Mouse (Mus musculus) heart, embryonic 16.5 days (tissue): ENCODE data around the gene S1pr2. TPM values are rescaled to one million over a fixed set of nuclear protein-coding genes. Genes with fewer than 3 reads are reported as not detected.
A peak's percentile ranks its signal among the peaks of the same experiment; 100 is the strongest.

Experiments used
- ATAC-seq: fragments of 200-750 bp; cut with Nextera tagmentation; replicated peaks from 2 replicates; pipeline ENCODE4 v1.8.0; 2017; ENCODE audit warnings: moderate number of reproducible peaks; ENCODE audit not compliant: insufficient read depth, low FRiP score; ENCODE audit errors: extremely low read depth
- H3K27ac ChIP-seq: fragments of 300-500 bp; sonication (generic); 2 replicates; pipeline ENCODE4 v1.5.1; 2014; ENCODE audit warnings: mild to moderate bottlenecking, low read length, control low read depth, moderate library complexity
- H3K27me3 ChIP-seq: fragments of 300-500 bp; sonication (generic); 2 replicates; pipeline ENCODE4 v1.6.1; 2014; ENCODE audit warnings: low read length, mixed read lengths; ENCODE audit not compliant: control insufficient read depth, insufficient read depth
- H3K36me3 ChIP-seq: fragments of 300-500 bp; sonication (generic); 2 replicates; pipeline ENCODE4 v1.6.1; 2014; ENCODE audit not compliant: control insufficient read depth, insufficient read depth
- H3K4me1 ChIP-seq: fragments of 300-500 bp; sonication (generic); 2 replicates; pipeline ENCODE4 v1.6.1; 2014; ENCODE audit warnings: low read length, mixed read lengths; ENCODE audit not compliant: control insufficient read depth, insufficient read depth
- H3K4me2 ChIP-seq: fragments of 300-500 bp; sonication (generic); 2 replicates; pipeline ENCODE4 v1.6.1; 2014; ENCODE audit warnings: low read depth, mild to moderate bottlenecking, control low read depth, low read length
- H3K4me3 ChIP-seq: fragments of 300-500 bp; sonication (generic); 2 replicates; pipeline ENCODE4 v1.5.1; 2014; ENCODE audit warnings: mild to moderate bottlenecking, control low read depth, low read length
- H3K9ac ChIP-seq: fragments of 300-500 bp; sonication (generic); 2 replicates; pipeline ENCODE4 v1.6.1; 2014; ENCODE audit warnings: low read length, control low read depth
- H3K9me3 ChIP-seq: fragments of 300-500 bp; sonication (generic); replicated peaks from 2 replicates; pipeline ENCODE4 v1.6.1; 2016; ENCODE audit warnings: low read length; ENCODE audit not compliant: control insufficient read depth
- WGBS: fragments of 180-500 bp; shearing (Covaris S2); extraction: QIAGEN DNeasy Blood & Tissue Kit; methylation state at CpG from one replicate; pipeline ENCODE4 v1.1.7; 2014; 5-methylcytosine and 5-hydroxymethylcytosine counted together
- polyA plus RNA-seq: library from polyadenylated mRNA; unstranded; fragments of >200 nt; fragmentation: Nextera tagmentation; extraction: Ambion mirVana; gene quantifications from 2 replicates; pipeline ENCODE4 v1.2.1, GENCODE M21; 2015

Gene S1pr2
- polyA plus RNA-seq, 1 experiment from 2014 or later, result 18.2 TPM

DNA sequence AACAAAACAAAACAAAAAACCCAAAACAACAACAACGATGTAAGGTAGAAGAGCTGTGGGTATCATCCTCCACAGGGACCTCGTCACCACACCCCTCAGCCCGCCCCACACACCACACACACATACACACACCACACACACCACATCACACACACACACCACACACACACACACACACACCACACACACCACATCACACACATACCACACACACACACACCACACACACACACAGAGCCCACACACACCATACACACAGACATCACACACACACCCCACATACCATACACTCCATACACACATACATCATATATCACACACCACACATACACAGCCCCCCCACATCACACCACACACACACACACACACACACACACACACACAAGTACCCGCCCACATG, 15.0 kb upstream of the S1pr2 start:
- Histone ChIP-seq H3K27ac (no peak overlapping the region), H3K9me3 (no peaks in the 10 kb centered on the region), H3K27me3 (no peaks in the 10 kb centered on the region; the same call in 1 of the 2 replicates), H3K4me1 (no peaks in the 10 kb centered on the region), H3K9ac (no peak overlapping the region), H3K4me2 (no peak overlapping the region), H3K4me3 (no peak overlapping the region), H3K36me3 (no peaks in the 10 kb centered on the region)
- ATAC-seq, result no peak
- 92% methylated on average over 4 of the region's 4 CpGs for WGBS

DNA sequence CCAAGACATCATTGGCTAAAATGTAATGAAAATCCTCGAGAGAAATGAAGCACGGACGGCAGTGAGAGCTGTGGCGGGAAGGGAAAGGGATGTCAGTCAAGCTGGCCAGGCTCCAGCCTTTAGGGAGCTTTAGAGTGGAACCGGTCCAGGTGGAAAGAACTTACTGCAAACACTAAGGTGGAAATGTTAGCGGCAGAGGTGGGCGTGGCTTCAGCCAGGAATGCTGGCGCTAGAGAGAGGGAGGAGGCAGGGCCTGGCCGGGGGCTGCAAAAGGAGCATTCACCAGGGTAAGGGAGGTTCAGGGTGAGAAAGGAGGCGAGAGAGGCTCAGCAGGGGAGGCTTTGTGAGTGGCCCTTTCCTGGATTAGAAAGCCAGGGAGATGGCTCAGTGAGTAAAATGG, 14.3 kb upstream of the S1pr2 start:
- WGBS, result 8% methylated on average over 10 of the region's 10 CpGs
- Histone ChIP-seq H3K9ac (no peak overlapping the region), H3K36me3 (no peaks in the 10 kb centered on the region), H3K9me3 (no peaks in the 10 kb centered on the region), H3K4me2 (peak overlapping the region; percentile 46), H3K27me3 (no peaks in the 10 kb centered on the region; the same call in 1 of the 2 replicates), H3K4me3 (peak overlapping the region; percentile 12; the same call in 1 of the 2 replicates), H3K4me1 (no peaks in the 10 kb centered on the region), H3K27ac (no peak overlapping the region)
- ATAC-seq, result 0 out of 2 replicates have a peak, but pooled peaks have one; percentile 24

DNA sequence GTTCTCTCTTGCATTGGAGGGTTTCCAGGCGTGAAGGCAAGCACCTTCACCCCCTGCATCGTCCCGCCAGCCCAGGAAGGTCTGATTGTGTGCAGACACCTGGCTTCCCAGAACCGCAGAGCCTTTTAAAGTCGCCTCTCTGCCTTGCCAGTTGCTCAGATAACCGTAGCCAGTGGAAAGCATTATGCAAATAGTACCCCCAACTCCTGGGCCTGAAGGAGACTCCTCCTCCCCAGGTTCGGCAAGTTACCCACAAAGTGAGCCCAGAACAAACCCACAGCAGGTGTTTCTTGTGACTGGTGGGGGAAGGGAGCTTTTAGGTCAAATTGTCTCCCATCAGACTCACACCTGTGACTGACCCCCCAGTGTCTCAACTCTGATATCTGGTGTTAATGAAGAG, 11.4 kb upstream of the S1pr2 start:
- Histone ChIP-seq H3K27ac (no peak overlapping the region; the same call in 1 of the 2 replicates), H3K36me3 (no peaks in the 10 kb centered on the region), H3K4me3 (no peak overlapping the region), H3K4me1 (no peaks in the 10 kb centered on the region), H3K9me3 (no peaks in the 10 kb centered on the region), H3K27me3 (no peaks in the 10 kb centered on the region; the same call in 1 of the 2 replicates), H3K4me2 (no peak overlapping the region), H3K9ac (no peak overlapping the region)
- ATAC-seq, result peak; percentile 30; the same call in 1 of the 2 replicates
- 20% methylated on average over 7 of the region's 7 CpGs for WGBS

DNA sequence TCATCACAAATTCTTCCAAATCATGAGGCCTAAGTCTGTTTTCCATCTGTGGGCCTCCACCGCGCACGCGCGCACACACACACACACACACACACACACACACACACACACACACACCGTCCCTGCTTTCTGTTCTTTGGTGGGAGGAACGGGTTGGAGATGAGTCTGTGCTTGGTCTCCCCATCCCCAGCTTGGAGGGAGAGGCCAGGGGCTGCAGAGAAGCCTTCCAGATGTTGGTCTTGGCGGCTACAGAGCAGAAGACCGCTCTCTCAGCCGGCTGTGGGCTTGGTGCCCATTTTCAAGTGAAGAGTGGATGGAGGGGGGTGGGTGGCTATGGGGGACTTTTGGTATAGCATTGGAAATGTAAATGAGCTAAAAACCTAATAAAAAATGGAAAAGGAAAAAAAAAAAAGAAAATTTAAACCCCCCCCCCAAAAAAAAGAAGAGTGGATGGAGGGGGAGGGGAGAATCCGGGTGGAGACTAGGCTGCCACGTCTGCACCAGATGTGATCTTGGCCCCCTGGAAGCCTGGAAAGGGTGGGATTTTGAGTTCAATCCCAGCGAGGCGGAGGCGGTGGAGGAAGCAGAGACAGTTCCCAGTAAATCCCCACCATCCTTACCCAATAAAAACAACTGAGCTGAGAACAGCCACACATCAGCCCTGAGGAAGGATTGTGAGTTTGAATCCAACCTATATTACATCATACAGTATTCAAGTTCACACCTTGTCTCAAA, 10.5 kb upstream of the S1pr2 start:
- no peak overlapping the region for H3K9ac ChIP-seq
- H3K4me3 ChIP-seq, result no peak overlapping the region
- H3K4me2 ChIP-seq, result no peak overlapping the region
- 49% methylated on average over 15 of the region's 15 CpGs for WGBS
- H3K9me3 ChIP-seq, result no peaks in the 10 kb centered on the region
- peak overlapping the region; percentile 56; the same call in 1 of the 2 replicates for H3K27ac ChIP-seq
- no peaks in the 10 kb centered on the region; the same call in 1 of the 2 replicates for H3K27me3 ChIP-seq
- no peaks in the 10 kb centered on the region for H3K36me3 ChIP-seq
- peak; percentile 58; the same call in 1 of the 2 replicates for ATAC-seq
- H3K4me1 ChIP-seq, result no peaks in the 10 kb centered on the region

DNA sequence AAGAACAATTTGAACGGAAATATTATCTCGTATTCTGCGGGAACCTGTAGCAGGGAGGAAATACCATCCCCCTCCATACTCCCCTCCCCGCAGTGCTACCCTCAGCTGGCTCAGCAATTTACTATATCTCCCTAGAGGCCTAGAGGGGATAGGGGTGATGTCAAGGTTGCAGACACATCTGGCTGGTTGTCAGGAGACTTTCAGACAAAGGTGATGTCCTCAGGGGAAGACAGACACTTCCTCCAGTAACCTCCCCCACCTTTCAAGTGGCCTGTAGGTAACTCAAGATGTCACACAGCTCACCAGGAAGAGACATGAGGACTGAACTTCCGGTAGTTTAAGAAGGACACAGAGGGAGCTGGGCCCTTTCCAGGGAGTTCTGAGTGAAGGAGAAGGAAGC, 6.6 kb upstream of the S1pr2 start:
- no peak overlapping the region for H3K9ac ChIP-seq
- peaks cover 7% of the 10 kb centered on the region for H3K4me1 ChIP-seq
- H3K27me3 ChIP-seq, result no peaks in the 10 kb centered on the region; the same call in 1 of the 2 replicates
- ATAC-seq, result no peak
- no peaks in the 10 kb centered on the region for H3K9me3 ChIP-seq
- 39% methylated on average over 5 of the region's 5 CpGs for WGBS
- no peak overlapping the region for H3K4me2 ChIP-seq
- no peak overlapping the region for H3K4me3 ChIP-seq
- no peaks in the 10 kb centered on the region for H3K36me3 ChIP-seq
- H3K27ac ChIP-seq, result no peak overlapping the region

DNA sequence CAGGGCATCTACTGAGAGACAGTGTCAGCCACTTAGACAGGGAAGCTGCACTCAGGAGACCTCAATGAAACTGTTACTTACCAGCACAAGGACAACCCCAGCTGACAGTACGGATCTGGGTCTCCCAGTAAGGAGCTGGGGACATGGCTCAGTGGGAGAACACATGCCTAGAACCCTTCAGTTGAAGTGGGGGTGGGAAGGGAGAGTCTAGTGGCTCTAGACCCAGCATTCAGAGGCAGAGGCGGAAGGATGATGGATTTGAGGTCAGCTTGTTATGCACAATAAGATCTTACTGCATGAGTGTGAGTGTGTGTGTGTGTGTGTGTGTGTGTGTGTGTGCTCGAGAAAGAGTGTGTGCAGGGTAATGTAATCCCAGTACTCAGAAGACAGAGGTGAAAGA, 5.6 kb upstream of the S1pr2 start:
- no peak overlapping the region for H3K4me2 ChIP-seq
- H3K9ac ChIP-seq, result no peak overlapping the region
- H3K27ac ChIP-seq, result no peak overlapping the region
- H3K4me1 ChIP-seq, result peaks cover 10% of the 10 kb centered on the region
- H3K36me3 ChIP-seq, result no peaks in the 10 kb centered on the region
- no peaks in the 10 kb centered on the region for H3K27me3 ChIP-seq
- ATAC-seq, result no peak
- no peaks in the 10 kb centered on the region for H3K9me3 ChIP-seq
- H3K4me3 ChIP-seq, result no peak overlapping the region
- 76% methylated on average over 3 of the region's 3 CpGs for WGBS

DNA sequence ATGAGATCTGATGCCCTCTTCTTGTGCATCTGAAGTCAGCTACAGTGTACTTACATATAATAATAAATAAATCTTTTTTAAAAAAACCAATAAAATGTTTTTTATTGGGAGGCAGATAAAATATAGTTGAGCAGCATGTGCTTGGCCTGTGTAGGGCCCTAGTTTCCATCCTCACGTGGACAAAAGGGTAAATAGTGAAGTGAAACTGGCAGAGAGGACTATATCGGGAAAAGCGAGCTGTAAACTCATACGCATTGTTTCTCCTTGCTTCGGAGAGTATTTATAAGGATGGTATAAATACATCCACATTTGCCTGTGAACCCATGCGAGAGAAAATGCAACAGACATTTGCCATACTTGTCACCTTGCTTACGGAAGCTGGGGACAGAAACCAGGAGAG, 3.2 kb upstream of the S1pr2 start:
- Histone ChIP-seq H3K4me3 (no peak overlapping the region), H3K27me3 (no peaks in the 10 kb centered on the region), H3K36me3 (no peaks in the 10 kb centered on the region), H3K27ac (no peak overlapping the region), H3K9ac (no peak overlapping the region), H3K9me3 (no peaks in the 10 kb centered on the region), H3K4me2 (no peak overlapping the region), H3K4me1 (peaks cover 17% of the 10 kb centered on the region)
- whole genome bisulfite sequencing, result 86% methylated on average over 7 of the region's 7 CpGs
- no peak for ATAC-seq

DNA sequence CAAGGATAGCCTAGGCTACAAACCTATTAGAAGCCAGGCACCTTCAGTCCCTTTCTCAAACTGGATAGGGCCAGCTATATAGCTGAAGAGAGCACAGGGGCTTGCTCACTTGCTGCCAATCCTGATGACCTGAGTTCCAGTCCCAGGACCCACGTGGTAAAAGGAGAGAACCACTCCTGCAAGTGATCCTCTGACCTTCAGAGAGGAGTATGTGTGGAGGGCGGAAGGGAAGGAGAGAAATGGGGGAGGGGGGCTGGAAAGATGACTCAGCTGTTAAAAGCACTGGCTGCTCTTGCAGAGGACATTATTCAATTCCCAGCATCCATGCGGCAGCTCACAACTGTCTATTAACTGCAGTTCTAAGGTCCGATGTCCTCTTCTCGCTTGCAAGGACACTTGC, 2.6 kb upstream of the S1pr2 start:
- no peaks in the 10 kb centered on the region for H3K27me3 ChIP-seq
- peak overlapping the region; percentile 64 for H3K27ac ChIP-seq
- no peak overlapping the region for H3K9ac ChIP-seq
- WGBS, result 53% methylated on average over 5 of the region's 5 CpGs
- H3K36me3 ChIP-seq, result no peaks in the 10 kb centered on the region
- no peak overlapping the region for H3K4me3 ChIP-seq
- no peaks in the 10 kb centered on the region for H3K9me3 ChIP-seq
- ATAC-seq, result no peak
- peaks cover 22% of the 10 kb centered on the region for H3K4me1 ChIP-seq
- no peak overlapping the region for H3K4me2 ChIP-seq

DNA sequence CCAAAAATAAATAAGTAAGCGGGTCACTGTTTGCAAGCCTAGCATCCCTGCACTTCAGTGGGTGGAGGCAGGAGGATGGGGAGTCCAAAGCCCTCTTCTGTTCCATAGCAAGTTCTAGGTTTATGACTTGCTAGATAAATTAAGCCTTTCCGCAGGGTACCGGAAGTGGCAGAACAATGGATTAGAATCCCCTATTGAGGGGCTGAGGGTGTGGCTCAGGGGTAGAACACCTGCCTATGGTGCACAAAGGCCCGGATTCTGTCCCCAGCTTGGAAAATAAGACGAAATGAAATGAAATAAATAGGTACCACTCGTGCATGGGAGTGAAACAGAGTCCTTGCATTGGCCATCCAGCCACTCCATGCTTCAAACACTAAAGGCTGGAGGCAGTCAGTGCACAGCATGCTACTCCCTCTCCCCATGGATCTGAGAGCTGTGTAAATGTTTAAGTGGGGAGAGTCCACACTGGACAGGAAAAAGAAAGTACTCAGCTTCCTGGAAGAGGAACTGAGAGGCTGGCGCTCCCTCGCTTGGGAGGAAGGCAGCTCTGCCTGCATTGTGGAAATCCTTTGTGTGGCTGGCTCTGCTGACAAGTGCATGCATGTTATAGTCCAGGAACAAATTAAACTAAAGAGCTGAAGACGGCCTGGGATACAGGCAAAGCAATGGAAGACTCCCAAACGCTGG, 2.0 kb upstream of the S1pr2 start:
- H3K27ac ChIP-seq, result peak overlapping the region; percentile 64
- H3K36me3 ChIP-seq, result no peaks in the 10 kb centered on the region
- H3K27me3 ChIP-seq, result no peaks in the 10 kb centered on the region
- peaks cover 27% of the 10 kb centered on the region for H3K4me1 ChIP-seq
- H3K9me3 ChIP-seq, result no peaks in the 10 kb centered on the region
- H3K4me2 ChIP-seq, result no peak overlapping the region
- H3K9ac ChIP-seq, result no peak overlapping the region
- ATAC-seq, result no peak
- 59% methylated on average over 10 of the region's 10 CpGs for WGBS
- no peak overlapping the region for H3K4me3 ChIP-seq
